Mouse (Mus musculus): ENCODE results near the gene Rad23b.
"Not testable (repeated sequence)": the region's sequence is repeated elsewhere in the genome, so short reads cannot be mapped to it uniquely, and the experiment has no call there.

Rad23b gene

DNA sequence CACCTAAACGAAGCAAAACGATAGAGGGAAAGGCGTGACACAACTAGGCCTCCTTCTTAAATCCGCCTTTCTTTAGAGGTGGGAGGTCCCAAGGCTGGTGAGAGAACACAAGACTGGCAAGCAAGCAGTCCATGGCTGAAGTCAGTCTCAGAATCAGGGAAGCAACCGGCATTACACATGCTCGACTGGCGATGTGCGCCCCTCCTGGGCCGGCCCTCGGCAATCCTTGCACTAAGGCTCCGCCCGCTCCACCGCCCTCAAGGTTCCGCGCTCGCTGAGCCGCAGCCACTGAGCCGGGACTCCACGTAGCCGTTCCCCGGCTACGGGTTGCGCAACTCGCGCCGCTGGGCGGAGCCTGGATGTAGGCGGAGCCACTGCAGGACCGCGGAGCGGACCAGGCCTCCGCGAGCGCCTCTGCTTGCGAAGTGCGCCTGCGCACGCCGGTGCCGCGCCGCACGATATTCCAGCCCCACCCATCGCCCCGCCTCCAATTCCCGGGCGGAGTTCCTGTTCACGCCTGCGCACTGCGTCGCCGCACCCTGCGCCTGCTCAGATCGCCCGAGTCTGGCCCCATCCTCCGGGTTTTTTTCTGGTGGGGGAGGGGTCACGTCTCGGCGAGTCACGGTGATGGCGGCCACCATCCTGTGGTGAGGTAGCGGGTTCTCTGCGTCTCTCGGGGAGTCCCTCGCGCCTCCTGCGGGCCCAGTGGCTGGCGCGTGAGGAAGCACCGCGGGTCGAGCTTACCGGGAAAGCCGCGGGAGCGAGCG, at the start of gene Rad23b:
Gene Rad23b (plus strand): TSS at position 592 of the 767 bp plus-strand sequence.
- DNase-seq (ENCODE audit: low read depth, low spot score): peak; percentile 96

DNA sequence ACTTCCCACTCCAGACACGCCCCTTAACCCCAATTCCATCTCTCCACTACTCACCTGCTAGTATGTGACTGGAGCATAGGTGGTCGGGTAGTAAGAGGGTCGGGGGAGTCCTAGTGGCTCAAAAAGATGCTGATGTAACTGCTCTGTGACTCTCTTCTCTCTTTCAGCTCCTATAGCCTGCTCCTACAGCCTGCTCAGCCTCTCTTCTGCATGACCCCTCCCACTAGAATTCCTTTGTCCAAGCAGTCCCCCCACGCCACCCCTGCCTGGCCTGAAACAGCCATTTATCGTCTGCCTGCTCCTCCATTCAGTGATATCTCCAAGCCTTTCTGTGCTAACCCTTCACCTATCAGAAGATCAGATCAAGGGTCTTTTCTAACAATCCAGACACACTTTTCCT, 45.7 kb upstream of the Rad23b start:
- DNase-seq (ENCODE audit: low read depth, low spot score): no peak

DNA sequence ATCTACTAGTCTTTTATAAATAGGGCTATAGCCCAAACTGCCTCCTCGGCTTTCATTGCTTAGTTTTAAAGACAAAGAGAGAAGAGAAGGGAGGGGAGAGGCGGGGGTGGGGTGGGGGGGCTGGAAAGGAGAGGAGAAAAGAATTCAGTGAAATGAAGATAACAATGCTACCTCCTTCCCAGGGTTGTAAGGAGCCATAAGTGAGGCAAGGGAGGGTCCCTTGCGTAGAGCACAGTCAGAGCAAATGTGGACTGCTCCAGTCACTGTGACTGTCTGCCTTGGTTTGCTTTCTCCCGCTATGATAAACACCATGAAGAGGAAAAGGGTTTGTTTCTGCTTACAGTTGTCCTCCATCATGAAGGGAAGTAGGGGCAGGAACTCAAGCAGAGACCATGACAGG, 43.2 kb upstream of the Rad23b start:
- DNase-seq (ENCODE audit: low read depth, low spot score): no peak

DNA sequence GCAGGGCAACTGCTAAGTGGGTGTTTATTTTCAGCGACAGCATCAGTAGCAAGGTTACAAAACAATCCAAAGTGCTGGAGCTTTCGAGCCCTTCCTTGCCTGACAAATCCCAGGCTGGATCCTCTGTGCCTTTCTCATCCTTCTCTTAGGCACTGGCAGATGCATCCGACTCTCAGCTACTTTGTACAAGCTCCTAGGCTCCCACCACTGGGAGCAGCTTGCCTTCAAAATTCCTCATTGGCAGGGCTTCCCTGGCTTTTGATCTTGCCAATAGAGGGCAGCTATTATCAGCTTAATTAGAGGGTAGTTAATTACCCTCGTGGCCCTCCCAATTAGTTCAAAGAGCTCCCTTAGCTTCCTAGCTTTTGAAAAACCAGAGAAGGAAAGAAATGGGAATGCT, 33.1 kb upstream of the Rad23b start:
- DNase-seq (ENCODE audit: low read depth, low spot score): no peak

DNA sequence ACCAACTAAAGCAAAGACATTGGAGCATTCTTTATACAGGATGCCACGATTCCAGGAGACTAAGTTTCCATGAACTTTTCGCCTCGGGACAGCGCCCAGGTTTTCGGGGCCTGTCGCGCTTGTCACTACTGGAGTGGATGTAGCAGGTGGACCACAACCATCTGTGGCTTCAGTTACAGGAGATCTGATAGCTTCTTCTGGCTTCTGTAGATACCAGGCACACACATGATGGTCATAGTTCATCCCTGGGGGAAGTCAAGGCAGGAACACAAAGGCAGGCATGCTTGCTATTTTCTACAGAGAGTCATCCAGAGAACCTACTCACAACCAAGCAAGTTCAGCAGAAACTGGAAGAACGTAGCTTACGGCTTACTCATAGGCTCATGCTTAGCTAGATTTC, 31.5 kb upstream of the Rad23b start:
- DNase-seq (ENCODE audit: low read depth, low spot score): not testable (repeated sequence)

DNA sequence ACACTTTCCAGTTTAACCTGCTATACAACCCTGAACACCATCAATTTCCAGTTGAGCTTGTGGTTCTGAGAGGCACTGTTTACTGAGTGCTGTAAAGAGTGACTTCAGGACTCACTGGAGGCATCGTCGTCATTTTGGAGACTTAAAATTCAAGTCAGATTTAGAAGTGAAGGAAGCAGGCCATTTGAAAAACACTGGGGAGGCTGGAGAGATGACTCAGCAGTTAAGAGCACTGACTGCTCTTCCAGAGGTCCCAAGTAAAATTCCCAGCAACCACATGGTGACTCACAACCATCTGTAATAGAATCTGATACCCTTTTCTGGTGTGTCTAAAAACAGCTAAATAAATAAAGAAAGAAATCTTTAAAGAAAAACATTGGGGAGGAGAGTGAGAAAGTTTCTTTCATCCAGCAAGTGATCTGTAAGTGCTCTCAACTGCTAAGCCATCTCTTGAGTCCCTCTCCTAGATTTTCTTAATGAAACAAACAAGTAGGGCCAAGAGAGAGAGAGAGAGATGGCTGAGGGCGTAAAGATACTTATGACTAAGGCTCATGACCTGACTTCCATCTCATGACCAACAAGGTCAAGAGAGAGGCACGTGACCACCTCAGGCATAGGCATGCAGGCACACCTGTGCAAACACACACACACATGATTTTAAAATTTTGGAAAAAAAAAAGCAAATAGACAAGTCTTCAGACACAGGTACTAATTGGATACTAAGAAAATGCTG, 23.9 kb upstream of the Rad23b start:
- peak; percentile 60 for DNase-seq (ENCODE audit: low read depth, low spot score)

DNA sequence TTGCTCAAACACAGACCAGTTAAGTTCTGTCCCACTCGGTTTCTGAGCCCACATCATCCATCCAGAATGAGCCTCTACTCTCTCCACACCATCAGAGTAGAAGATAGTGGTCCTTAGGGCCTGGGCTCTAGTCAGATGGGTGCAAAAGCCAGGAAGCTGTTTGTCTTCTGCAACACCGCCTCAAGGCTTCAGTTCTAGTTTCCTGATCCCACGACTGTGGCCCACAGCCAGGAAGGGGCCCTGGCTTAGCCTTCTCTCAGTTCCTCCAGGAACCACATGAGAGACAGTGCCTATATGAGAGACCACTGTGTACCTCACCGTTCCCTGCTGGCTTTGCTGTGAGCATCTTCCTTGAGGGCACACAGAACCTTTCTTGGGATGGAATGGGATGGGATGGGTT, 22.3 kb upstream of the Rad23b start:
- DNase-seq (ENCODE audit: low read depth, low spot score): no peak

DNA sequence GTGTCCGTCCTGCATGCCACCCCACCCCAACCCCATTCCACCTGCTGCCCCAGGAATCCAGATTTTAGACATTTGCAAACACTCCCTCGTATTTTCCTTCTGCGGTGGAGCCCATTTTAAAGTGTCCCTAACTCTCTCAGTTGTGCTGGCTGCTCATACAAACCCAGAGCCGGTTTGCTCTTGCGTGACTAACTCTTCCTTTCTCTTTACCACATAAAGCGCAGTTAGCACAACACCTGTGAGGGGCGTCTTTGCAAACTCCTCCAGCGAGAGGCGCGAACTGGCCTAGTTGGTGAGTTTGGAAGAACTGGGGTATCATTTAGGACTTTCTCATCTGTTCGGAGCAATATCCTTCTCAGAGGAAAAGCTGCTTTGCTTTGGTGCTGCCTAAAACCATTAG, 21.4 kb upstream of the Rad23b start:
- no peak for DNase-seq (ENCODE audit: low read depth, low spot score)

DNA sequence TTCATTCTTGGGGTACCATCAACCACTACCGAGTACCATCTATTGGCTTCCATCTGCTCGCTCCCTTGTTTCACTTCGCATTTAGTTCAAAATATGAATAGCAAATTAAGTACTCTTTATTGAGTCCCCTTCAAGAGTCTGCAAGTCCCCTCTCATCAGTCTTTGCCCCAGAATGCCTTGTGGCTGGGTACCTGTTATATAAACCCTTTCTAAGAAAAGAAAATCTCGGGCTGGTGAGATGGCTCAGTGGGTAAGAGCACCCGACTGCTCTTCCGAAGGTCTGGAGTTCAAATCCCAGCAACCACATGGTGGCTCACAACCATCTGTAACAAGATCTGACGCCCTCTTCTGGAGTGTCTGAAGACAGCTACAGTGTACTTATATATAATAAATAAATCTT, 20.9 kb upstream of the Rad23b start:
- DNase-seq (ENCODE audit: low read depth, low spot score): not testable (repeated sequence)

DNA sequence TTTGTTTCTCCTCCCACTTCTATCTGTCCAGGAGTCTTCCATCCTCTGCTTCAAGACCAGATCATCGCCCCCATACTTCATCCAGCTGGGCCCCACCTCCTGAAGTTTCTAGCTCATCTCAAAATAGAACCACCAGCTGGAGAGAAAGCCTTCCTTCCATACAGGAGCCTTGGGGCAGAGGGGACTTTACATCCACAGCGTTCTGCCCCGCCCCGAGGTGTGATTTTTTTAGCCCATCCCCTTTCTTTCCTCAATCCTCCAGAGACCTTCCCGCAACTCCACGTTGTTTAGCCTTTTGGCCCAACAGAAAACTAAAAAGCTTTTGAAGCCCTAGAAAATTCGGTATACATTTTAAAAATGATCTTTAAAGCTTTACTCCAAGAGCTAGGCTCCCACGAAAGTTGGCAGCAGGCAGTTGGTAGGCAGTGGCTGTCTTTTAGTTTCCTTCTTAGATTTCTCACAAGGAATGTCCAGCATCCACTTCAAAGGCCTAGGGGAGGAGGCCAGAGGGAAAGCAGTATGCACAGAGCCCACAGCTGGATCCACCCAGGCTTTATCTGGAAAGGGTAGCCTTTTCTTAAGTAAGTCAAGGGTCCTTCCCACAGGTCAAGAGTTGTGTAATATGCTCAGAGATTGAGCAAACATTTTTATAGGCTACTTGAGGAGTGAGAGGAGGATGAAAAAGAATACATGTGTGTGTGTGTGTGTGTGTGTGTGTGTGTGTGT, 20.1 kb upstream of the Rad23b start:
- DNase-seq (ENCODE audit: low read depth, low spot score): peak; percentile 60

DNA sequence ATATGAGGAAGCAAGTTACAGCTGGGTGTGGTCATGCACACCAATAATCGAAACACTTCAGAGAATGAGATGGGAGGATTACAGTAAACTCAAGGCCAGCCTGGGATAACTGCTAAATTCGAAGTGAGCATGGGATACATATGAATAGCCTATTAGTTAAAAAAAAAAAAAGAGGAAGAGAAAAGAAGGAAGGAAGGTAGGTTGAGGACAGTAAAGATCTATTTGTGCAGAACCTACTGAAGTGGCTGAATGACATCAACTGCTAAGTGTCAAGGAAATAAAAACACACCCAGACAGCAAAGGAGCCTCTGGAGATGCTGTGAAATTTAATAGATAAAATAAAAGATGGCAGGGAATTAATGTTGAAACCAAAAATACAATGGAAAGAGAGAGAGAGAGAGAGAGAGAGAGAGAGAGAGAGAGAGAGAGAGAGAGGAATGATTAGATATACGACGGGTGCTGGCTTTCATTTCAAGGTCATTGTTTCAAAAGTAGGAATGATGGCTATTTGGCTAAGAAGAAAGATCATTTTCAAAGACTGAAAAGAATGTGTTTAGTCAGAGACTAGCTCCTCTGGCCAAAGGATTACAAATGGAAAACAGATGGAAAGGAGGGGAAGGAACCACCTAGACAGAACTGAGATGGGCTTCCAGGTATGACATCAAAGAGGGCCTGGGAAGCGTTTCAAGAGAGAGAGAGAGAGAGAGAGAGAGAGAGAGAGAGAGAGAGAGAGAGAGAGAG, 14.6 kb upstream of the Rad23b start:
- no peak for DNase-seq (ENCODE audit: low read depth, low spot score)

DNA sequence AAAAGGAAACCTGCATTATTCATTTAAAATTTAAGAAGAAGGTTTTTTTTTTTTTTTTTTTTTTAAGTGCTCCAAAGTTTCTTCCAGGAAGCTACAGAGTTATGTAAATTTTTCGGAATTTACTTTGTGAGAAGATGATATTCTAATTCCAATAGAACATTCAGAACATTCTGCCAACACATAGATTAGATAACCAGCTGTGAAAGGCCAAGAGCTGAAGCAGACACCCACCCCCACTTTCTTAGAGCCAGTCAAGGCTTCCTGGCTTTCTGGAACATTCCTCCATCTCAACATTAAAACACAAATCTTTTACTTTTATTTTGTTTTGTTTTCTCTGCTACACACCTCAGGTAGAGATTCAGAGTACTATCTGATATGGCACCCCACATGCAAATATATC, 10.9 kb upstream of the Rad23b start:
- no peak for DNase-seq (ENCODE audit: low read depth, low spot score)

DNA sequence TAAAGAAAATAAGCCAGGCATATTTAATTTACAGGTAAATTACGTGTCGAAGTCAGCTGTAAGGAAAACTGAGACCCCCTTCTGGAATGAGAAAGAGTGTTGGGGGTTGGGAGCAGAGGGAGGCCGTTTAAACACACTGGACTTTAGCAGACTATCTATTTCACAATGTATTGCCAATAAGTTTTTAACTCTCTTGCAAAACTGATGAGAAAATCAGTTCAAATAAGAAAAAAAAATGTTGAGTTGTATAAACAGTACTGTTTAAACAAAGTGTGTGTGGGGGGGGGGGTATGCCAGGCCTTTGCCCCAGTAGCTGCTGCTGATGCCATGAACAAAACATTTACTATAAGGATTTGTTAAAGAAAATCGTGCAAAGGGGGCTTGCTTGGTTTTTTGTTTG, 10.5 kb upstream of the Rad23b start:
- DNase-seq (ENCODE audit: low read depth, low spot score): no peak

DNA sequence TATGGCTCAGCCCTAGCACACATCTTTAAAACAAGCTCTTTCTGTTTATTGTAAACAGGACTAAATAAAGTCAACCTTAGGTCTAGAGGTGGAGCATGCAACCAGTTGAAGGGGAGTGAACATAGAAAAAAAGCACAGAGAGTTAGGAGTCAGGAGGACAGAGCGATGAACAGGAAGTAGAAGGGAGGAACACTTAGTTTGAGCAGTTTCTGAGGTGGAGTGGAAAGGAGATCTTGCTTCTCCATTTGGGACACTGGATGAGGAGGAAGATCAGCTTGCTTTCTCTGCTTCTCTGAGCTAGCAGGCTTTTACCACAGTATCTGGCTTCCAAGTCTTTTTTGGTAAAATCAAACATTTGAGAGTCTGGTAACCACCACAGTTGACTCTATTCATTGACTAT, 8.0 kb upstream of the Rad23b start:
- DNase-seq (ENCODE audit: low read depth, low spot score): no peak

DNA sequence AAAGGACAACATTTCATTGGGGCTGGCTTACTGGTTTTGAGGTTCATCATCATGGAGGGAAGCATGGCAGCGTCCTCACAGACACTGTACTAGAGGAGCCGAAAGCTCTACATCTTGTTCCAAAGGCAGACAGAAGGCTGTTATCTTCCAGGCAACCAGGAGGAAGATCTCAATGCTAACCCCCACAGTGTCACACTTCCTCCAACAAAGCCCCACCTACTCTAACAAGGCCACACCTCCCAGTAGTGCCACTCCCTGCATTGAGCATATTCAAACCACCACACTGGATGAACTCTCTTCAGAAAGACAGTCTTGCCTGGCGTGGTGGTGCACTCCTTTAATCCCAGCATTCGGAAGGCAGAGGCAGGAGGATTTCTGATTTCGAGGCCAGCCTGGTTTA, 7.2 kb upstream of the Rad23b start:
- DNase-seq (ENCODE audit: low read depth, low spot score): no peak

DNA sequence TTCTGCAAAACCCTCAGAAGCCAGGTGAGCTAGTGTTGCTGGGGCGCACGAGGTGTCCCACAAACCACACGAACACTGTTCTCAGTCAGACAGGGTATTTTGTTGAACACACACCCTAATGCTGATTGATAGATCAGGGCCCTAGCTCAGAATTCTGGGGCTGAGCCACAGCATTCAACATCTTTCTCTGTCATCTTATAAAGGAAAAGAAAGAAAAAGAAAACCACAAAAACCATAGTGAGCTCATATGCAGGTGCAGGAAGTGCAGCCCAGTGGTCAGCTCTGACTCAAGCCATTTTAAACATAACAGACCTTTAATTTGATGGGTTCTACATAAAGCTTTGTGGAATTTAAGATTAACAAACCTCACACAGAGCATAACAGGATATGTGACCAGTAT, 6.6 kb upstream of the Rad23b start:
- DNase-seq (ENCODE audit: low read depth, low spot score): no peak

DNA sequence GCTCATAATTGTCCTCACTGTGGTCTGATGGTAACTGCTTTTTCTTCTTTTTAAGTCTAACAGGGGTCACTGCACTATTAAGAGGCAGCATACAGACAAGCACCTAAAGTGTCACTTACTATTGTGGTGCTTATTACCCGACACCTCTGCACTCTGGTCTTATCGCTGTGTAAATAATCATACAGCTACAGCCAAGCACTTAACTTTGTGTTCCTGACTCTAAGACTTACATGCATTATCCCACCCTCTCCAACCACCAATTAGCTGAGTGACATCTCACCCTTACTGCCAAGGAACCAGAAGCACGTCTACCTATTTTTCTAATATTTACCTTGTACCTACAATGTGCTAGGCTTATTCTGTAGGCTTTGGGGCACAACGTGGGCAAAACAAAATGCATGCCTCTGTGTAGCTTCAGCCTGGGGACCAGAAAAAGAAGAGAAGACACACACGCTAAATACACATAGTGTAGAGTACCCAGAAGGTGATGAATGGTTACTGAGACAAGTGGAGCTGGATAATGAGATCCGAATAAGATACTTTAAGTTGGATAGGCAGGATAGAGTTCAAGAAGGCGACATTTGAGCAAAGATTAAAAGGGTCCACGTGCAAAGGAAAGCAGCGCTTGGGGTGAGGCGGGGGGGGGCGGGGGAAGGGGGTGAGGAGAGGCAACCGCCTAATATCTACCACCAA, 938 bp upstream of the Rad23b start:
- DNase-seq (ENCODE audit: low read depth, low spot score): no peak

DNA sequence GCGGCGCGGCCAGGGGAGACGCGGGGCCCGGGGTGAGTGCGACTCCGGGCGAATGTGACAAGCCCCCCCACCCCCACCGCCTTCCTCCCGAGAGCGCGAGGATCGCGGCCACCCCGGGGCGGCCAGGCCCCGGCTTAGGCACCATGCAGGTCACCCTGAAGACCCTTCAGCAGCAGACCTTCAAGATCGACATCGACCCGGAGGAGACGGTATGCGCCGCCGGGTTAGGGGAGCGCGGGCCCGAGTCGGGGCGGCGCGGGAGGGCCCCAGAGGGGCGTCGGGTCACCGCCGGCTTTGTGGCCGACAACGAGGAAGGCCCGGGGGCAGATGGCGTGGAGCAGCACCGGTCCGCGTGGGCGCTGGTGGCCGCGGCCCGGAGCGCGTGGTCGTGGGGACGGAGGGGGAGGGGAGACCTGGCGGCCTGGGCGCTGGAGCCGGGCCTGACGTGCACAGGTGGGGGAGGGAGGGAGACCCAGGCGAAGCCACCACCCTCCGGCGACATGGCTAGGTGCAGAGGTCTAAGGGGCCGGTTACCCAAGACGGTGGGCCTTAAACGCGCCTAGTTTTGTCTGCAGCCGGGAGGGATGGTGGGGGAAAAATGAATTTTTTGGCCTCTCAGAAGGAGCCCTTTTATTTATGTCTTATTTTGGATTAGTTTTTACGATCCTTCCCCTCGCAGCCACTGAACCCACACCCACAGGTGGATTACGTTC, 532 bp downstream of the Rad23b start:
- DNase-seq (ENCODE audit: low read depth, low spot score): no peak

DNA sequence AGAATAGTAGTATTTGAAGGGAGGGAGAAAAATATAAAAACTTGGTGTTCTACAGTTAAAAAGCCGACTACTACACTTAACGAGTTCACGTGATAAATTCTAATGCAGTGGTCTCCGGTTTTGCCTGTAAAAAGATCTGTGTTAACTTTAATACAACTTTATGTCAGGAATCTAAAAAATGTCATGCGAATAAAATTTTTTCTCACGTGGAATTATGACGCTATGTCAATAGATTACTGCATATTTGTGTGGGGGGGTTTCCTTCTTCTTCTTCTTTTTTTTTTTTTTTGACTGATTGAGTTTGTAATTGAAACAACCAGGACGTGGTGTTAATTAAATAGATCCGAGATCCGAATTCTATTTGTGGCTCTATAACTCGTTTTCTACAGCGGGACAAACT, 1.2 kb downstream of the Rad23b start:
- DNase-seq (ENCODE audit: low read depth, low spot score): no peak

DNA sequence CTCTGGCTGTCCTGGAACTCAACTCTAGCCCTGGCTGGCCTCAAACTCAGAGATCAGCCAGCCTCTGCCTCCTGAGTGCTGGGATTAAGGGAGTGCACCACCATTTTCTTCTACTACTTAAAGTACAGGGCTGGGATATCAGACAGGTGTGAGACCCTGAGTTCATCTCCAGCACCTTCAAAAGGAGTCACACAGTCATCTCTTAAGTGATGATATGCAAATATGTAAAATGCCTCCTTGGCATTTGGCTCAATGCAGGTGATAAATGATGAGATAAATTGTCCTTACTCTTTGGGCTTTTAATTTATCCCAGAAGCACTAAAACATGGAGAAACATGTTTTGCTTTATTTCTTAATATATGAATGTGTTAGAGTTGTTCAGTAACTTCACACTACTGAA, 2.0 kb downstream of the Rad23b start:
- DNase-seq (ENCODE audit: low read depth, low spot score): no peak

DNA sequence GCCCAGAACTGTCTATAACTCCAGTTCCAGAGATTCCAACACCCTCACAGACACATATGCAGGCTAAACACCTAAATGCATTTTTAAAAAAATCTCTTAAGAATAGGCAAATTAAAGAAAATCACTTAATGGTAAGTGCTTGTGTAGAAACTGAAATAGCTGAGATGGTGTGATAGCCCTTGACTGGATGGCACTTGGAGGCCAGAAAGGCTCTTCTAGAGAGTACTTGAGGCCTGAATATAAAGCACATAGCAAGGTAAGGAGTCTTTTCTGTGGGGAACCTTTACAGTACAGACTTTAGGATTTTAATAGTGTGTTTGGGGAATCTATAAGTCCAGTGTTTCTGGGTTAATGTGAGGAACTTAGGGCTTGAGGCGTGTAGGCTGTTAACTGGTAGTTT, 4.2 kb downstream of the Rad23b start:
- DNase-seq (ENCODE audit: low read depth, low spot score): no peak

Data from telencephalon, adult 2 months (tissue).